Mouse (Mus musculus): ENCODE results near the gene Slc17a5. TPM values are rescaled to one million over a fixed set of nuclear protein-coding genes. Genes with fewer than 3 reads are reported as not detected.

Slc17a5 gene
- 7.9 and 8.5 TPM in 2 replicates for polyA plus RNA-seq (2014; fragmentation: Nextera tagmentation; extraction: Ambion mirVana)

- Histone ChIP-seq H3K4me3 (ENCODE audit: low read depth, low read length) (peak within 1 kb of the TSS; percentile 77), H3K27me3 (replicated peaks; ENCODE audit: control insufficient read depth, insufficient read depth, low read length) (no peaks in the 10 kb centered on the region), H3K27ac (ENCODE audit: low read depth, low read length) (0 out of 2 replicates have a peak within 1 kb of the TSS, but pooled peaks have one; percentile 37), H3K9ac (ENCODE audit: low read depth, low read length) (peak within 1 kb of the TSS; percentile 73), H3K9me3 (ENCODE audit: control insufficient read depth, low read length) (no peaks in the 10 kb centered on the region), H3K36me3 (ENCODE audit: control insufficient read depth, insufficient read depth, low read length) (no peaks in the 10 kb centered on the region), H3K4me2 (peak within 1 kb of the TSS; percentile 65), H3K4me1 (replicated peaks; ENCODE audit: control insufficient read depth, insufficient read depth, low read length) (peaks cover 10% of the 10 kb centered on the region; the same call in 1 of the 2 replicates)
- WGBS, result under 1% methylated on average over 27 of the region's 27 CpGs
- peak; percentile 97 for ATAC-seq (replicated peaks; ENCODE audit: low FRiP score)
- DNase-seq (ENCODE audit: low spot score), result peak; percentile 96
Observed at GRCm38 (mm10) chr9:78587914-78588313, at the start of gene Slc17a5. Slc17a5 (minus strand) TSS chr9:78588041.

- Histone ChIP-seq H3K4me3 (ENCODE audit: low read depth, low read length) (no peak overlapping the region), H3K4me2 (no peak overlapping the region), H3K36me3 (ENCODE audit: control insufficient read depth, insufficient read depth, low read length) (no peaks in the 10 kb centered on the region), H3K9me3 (ENCODE audit: control insufficient read depth, low read length) (no peaks in the 10 kb centered on the region), H3K27ac (ENCODE audit: low read depth, low read length) (no peak overlapping the region), H3K9ac (ENCODE audit: low read depth, low read length) (no peak overlapping the region), H3K27me3 (replicated peaks; ENCODE audit: control insufficient read depth, insufficient read depth, low read length) (no peaks in the 10 kb centered on the region), H3K4me1 (replicated peaks; ENCODE audit: control insufficient read depth, insufficient read depth, low read length) (no peaks in the 10 kb centered on the region)
- 82% methylated on average over 3 of the region's 3 CpGs for WGBS
- DNase-seq (ENCODE audit: low spot score) (no peak), ATAC-seq (replicated peaks; ENCODE audit: low FRiP score) (no peak)
Observed at GRCm38 (mm10) chr9:78633976-78634375, 46.1 kb upstream of the Slc17a5 start.

- 68% methylated on average over 6 of the region's 6 CpGs for WGBS
- Histone ChIP-seq H3K27ac (ENCODE audit: low read depth, low read length) (no peak overlapping the region), H3K9ac (ENCODE audit: low read depth, low read length) (no peak overlapping the region), H3K9me3 (ENCODE audit: control insufficient read depth, low read length) (no peaks in the 10 kb centered on the region), H3K36me3 (ENCODE audit: control insufficient read depth, insufficient read depth, low read length) (no peaks in the 10 kb centered on the region), H3K4me1 (replicated peaks; ENCODE audit: control insufficient read depth, insufficient read depth, low read length) (no peaks in the 10 kb centered on the region), H3K4me2 (no peak overlapping the region), H3K27me3 (replicated peaks; ENCODE audit: control insufficient read depth, insufficient read depth, low read length) (no peaks in the 10 kb centered on the region), H3K4me3 (ENCODE audit: low read depth, low read length) (no peak overlapping the region)
- no peak for DNase-seq (ENCODE audit: low spot score)
- no peak for ATAC-seq (replicated peaks; ENCODE audit: low FRiP score)
Observed at GRCm38 (mm10) chr9:78631755-78632434, 44.1 kb upstream of the Slc17a5 start.

- DNase-seq (ENCODE audit: low spot score), result no peak
- no peaks in the 10 kb centered on the region for H3K27me3 ChIP-seq (replicated peaks; ENCODE audit: control insufficient read depth, insufficient read depth, low read length)
- no peak overlapping the region for H3K4me3 ChIP-seq (ENCODE audit: low read depth, low read length)
- H3K4me2 ChIP-seq, result no peak overlapping the region
- no peak overlapping the region for H3K9ac ChIP-seq (ENCODE audit: low read depth, low read length)
- no peaks in the 10 kb centered on the region for H3K9me3 ChIP-seq (ENCODE audit: control insufficient read depth, low read length)
- no peaks in the 10 kb centered on the region for H3K36me3 ChIP-seq (ENCODE audit: control insufficient read depth, insufficient read depth, low read length)
- no peak for ATAC-seq (replicated peaks; ENCODE audit: low FRiP score)
- WGBS, result 59% methylated on average over 6 of the region's 6 CpGs
- H3K27ac ChIP-seq (ENCODE audit: low read depth, low read length), result no peak overlapping the region
- H3K4me1 ChIP-seq (replicated peaks; ENCODE audit: control insufficient read depth, insufficient read depth, low read length), result no peaks in the 10 kb centered on the region
Observed at GRCm38 (mm10) chr9:78629991-78630390, 42.1 kb upstream of the Slc17a5 start.

GRCm38 (mm10) chr9:78623301-78623747 is 35.5 kb upstream of the Slc17a5 start:
- Histone ChIP-seq H3K4me2 (no peak overlapping the region), H3K27me3 (replicated peaks; ENCODE audit: control insufficient read depth, insufficient read depth, low read length) (no peaks in the 10 kb centered on the region), H3K27ac (ENCODE audit: low read depth, low read length) (no peak overlapping the region), H3K36me3 (ENCODE audit: control insufficient read depth, insufficient read depth, low read length) (no peaks in the 10 kb centered on the region), H3K4me1 (replicated peaks; ENCODE audit: control insufficient read depth, insufficient read depth, low read length) (no peaks in the 10 kb centered on the region), H3K4me3 (ENCODE audit: low read depth, low read length) (no peak overlapping the region), H3K9ac (ENCODE audit: low read depth, low read length) (no peak overlapping the region), H3K9me3 (ENCODE audit: control insufficient read depth, low read length) (no peaks in the 10 kb centered on the region)
- no peak for ATAC-seq (replicated peaks; ENCODE audit: low FRiP score)
- 73% methylated on average over 10 of the region's 10 CpGs for WGBS
- DNase-seq (ENCODE audit: low spot score), result no peak

GRCm38 (mm10) chr9:78619285-78619684 is 31.4 kb upstream of the Slc17a5 start:
- DNase-seq (ENCODE audit: low spot score), result no peak
- no peak overlapping the region for H3K27ac ChIP-seq (ENCODE audit: low read depth, low read length)
- WGBS, result 56% methylated on average over 9 of the region's 9 CpGs

GRCm38 (mm10) chr9:78615401-78616021 is 27.7 kb upstream of the Slc17a5 start, which contains the start of gene Cd109:
Cd109 (plus strand) TSS chr9:78615546.
- Histone ChIP-seq H3K4me2 (peak within 1 kb of the TSS; percentile 77), H3K27ac (ENCODE audit: low read depth, low read length) (no peak within 1 kb of the TSS), H3K9ac (ENCODE audit: low read depth, low read length) (no peak within 1 kb of the TSS), H3K36me3 (ENCODE audit: control insufficient read depth, insufficient read depth, low read length) (no peaks in the 10 kb centered on the region), H3K9me3 (ENCODE audit: control insufficient read depth, low read length) (no peaks in the 10 kb centered on the region), H3K4me1 (replicated peaks; ENCODE audit: control insufficient read depth, insufficient read depth, low read length) (no peaks in the 10 kb centered on the region), H3K4me3 (ENCODE audit: low read depth, low read length) (peak within 1 kb of the TSS; percentile 47), H3K27me3 (replicated peaks; ENCODE audit: control insufficient read depth, insufficient read depth, low read length) (peaks cover 27% of the 10 kb centered on the region)
- DNase-seq (ENCODE audit: low spot score) (peak; percentile 61), ATAC-seq (replicated peaks; ENCODE audit: low FRiP score) (peak; percentile 15; the same call in 1 of the 2 replicates)
- 1% methylated on average over 43 of the region's 43 CpGs for WGBS

More at GRCm38 (mm10) chr9:78619285-78619684, 31.4 kb upstream of the Slc17a5 start:
- no peak overlapping the region for H3K4me3 ChIP-seq (ENCODE audit: low read depth, low read length)
- no peak for ATAC-seq (replicated peaks; ENCODE audit: low FRiP score)
- peaks cover 25% of the 10 kb centered on the region for H3K27me3 ChIP-seq (replicated peaks; ENCODE audit: control insufficient read depth, insufficient read depth, low read length)
- H3K9me3 ChIP-seq (ENCODE audit: control insufficient read depth, low read length), result no peaks in the 10 kb centered on the region
- H3K36me3 ChIP-seq (ENCODE audit: control insufficient read depth, insufficient read depth, low read length), result no peaks in the 10 kb centered on the region
- H3K4me2 ChIP-seq, result no peak overlapping the region
- no peaks in the 10 kb centered on the region for H3K4me1 ChIP-seq (replicated peaks; ENCODE audit: control insufficient read depth, insufficient read depth, low read length)
- no peak overlapping the region for H3K9ac ChIP-seq (ENCODE audit: low read depth, low read length)

GRCm38 (mm10) chr9:78614201-78614600 is 26.4 kb upstream of the Slc17a5 start:
- peaks cover 27% of the 10 kb centered on the region for H3K27me3 ChIP-seq (replicated peaks; ENCODE audit: control insufficient read depth, insufficient read depth, low read length)
- H3K9me3 ChIP-seq (ENCODE audit: control insufficient read depth, low read length), result no peaks in the 10 kb centered on the region
- WGBS, result 58% methylated on average over 6 of the region's 6 CpGs
- DNase-seq (ENCODE audit: low spot score) (no peak), ATAC-seq (replicated peaks; ENCODE audit: low FRiP score) (no peak)
- H3K4me3 ChIP-seq (ENCODE audit: low read depth, low read length), result no peak overlapping the region
- H3K36me3 ChIP-seq (ENCODE audit: control insufficient read depth, insufficient read depth, low read length), result no peaks in the 10 kb centered on the region
- H3K9ac ChIP-seq (ENCODE audit: low read depth, low read length), result no peak overlapping the region
- H3K27ac ChIP-seq (ENCODE audit: low read depth, low read length), result no peak overlapping the region
- H3K4me2 ChIP-seq, result no peak overlapping the region
- H3K4me1 ChIP-seq (replicated peaks; ENCODE audit: control insufficient read depth, insufficient read depth, low read length), result no peaks in the 10 kb centered on the region
